Mouse (Mus musculus) limb, embryonic 15.5 days (tissue): ENCODE measurements at regions not wholly inside any gene's neighbourhood (a gene's known extent, or its start where the extent isn't known, plus 50 kb on each side); places are given as distances from the start of the nearest gene placed in this dataset.

ENCODE experiments used
- ATAC-seq: fragments of 200-750 bp; cut with Nextera tagmentation; 2 replicates; pipeline ENCODE4 v1.8.0; 2017; ENCODE audit warnings: low read depth, moderate TSS enrichment; ENCODE audit not compliant: insufficient number of reproducible peaks, low FRiP score, low TSS enrichment
- H3K27ac ChIP-seq: fragments of 300-500 bp; sonication (generic); 2 replicates; pipeline ENCODE4 v1.5.1; 2015; ENCODE audit warnings: moderate library complexity, mild to moderate bottlenecking, inconsistent platforms
- H3K27me3 ChIP-seq: fragments of 300-500 bp; sonication (generic); 2 replicates; pipeline ENCODE4 v1.6.1; 2015; ENCODE audit warnings: inconsistent platforms
- H3K36me3 ChIP-seq: fragments of 300-500 bp; sonication (generic); 2 replicates; pipeline ENCODE4 v1.6.1; 2015; ENCODE audit warnings: inconsistent platforms
- H3K4me1 ChIP-seq: fragments of 300-500 bp; sonication (generic); 2 replicates; pipeline ENCODE4 v1.6.1; 2015; ENCODE audit warnings: inconsistent platforms
- H3K4me2 ChIP-seq: fragments of 300-500 bp; sonication (generic); 2 replicates; pipeline ENCODE4 v1.6.1; 2015; ENCODE audit warnings: mild to moderate bottlenecking, inconsistent platforms
- H3K4me3 ChIP-seq: fragments of 300-500 bp; sonication (generic); 2 replicates; pipeline ENCODE4 v1.5.1; 2015; ENCODE audit warnings: mild to moderate bottlenecking, inconsistent platforms
- H3K9ac ChIP-seq: fragments of 300-500 bp; sonication (generic); 2 replicates; pipeline ENCODE4 v1.6.1; 2015; ENCODE audit warnings: inconsistent platforms
- H3K9me3 ChIP-seq: fragments of 300-500 bp; sonication (generic); 2 replicates; pipeline ENCODE4 v1.6.1; 2016; ENCODE audit warnings: inconsistent platforms
- WGBS: fragments of 180-500 bp; shearing (Covaris S2); methylation state at CpG from one replicate; pipeline ENCODE4 v1.1.7; 2015; 5-methylcytosine and 5-hydroxymethylcytosine counted together

- 83% methylated on average over 4 of the region's 4 CpGs for WGBS
- ATAC-seq = no peak
- no peaks in the 10 kb centered on the region for H3K9me3 ChIP-seq
- H3K4me2 ChIP-seq = no peak overlapping the region
- no peak overlapping the region for H3K27ac ChIP-seq
- H3K36me3 ChIP-seq = no peaks in the 10 kb centered on the region
- no peak overlapping the region for H3K9ac ChIP-seq
- no peaks in the 10 kb centered on the region for H3K4me1 ChIP-seq
- H3K4me3 ChIP-seq = no peak overlapping the region
- no peaks in the 10 kb centered on the region for H3K27me3 ChIP-seq
Measured at GRCm38 (mm10) chr7:125310971-125311370, 133.5 kb upstream of the Kdm8 start.

GRCm38 (mm10) chr7:125313604-125314003, 130.9 kb upstream of the Kdm8 start:
- ATAC-seq = no peak
- Histone ChIP-seq H3K9me3 (no peaks in the 10 kb centered on the region), H3K9ac (no peak overlapping the region), H3K4me1 (no peaks in the 10 kb centered on the region), H3K4me2 (no peak overlapping the region), H3K27me3 (no peaks in the 10 kb centered on the region), H3K27ac (no peak overlapping the region), H3K36me3 (no peaks in the 10 kb centered on the region), H3K4me3 (no peak overlapping the region)
- 81% methylated on average over 3 of the region's 3 CpGs for WGBS

- ATAC-seq = no peak
- Histone ChIP-seq H3K4me2 (no peak overlapping the region), H3K27me3 (no peaks in the 10 kb centered on the region), H3K4me3 (no peak overlapping the region), H3K9ac (no peak overlapping the region), H3K9me3 (no peaks in the 10 kb centered on the region), H3K36me3 (no peaks in the 10 kb centered on the region), H3K27ac (no peak overlapping the region), H3K4me1 (peaks cover 12% of the 10 kb centered on the region)
- WGBS = 69% methylated on average over 2 of the region's 2 CpGs
Measured at GRCm38 (mm10) chr7:125334769-125335168, 109.7 kb upstream of the Kdm8 start.

- no peak overlapping the region for H3K4me2 ChIP-seq
- no peak overlapping the region for H3K4me3 ChIP-seq
- H3K27ac ChIP-seq = no peak overlapping the region
- H3K4me1 ChIP-seq = peaks cover 12% of the 10 kb centered on the region
- no peaks in the 10 kb centered on the region for H3K36me3 ChIP-seq
- H3K9ac ChIP-seq = no peak overlapping the region
- no peak for ATAC-seq
- no peaks in the 10 kb centered on the region for H3K9me3 ChIP-seq
- WGBS = 52% methylated on average over 3 of the region's 3 CpGs
- H3K27me3 ChIP-seq = no peaks in the 10 kb centered on the region
Measured at GRCm38 (mm10) chr7:125335586-125336165, 108.8 kb upstream of the Kdm8 start.

- 70% methylated on average over 3 of the region's 3 CpGs for WGBS
- Histone ChIP-seq H3K27ac (no peak overlapping the region), H3K4me1 (peaks cover 12% of the 10 kb centered on the region), H3K36me3 (no peaks in the 10 kb centered on the region), H3K4me2 (no peak overlapping the region), H3K9ac (no peak overlapping the region), H3K9me3 (no peaks in the 10 kb centered on the region), H3K4me3 (no peak overlapping the region), H3K27me3 (no peaks in the 10 kb centered on the region)
- no peak for ATAC-seq
Measured at GRCm38 (mm10) chr7:125336826-125337225, 107.7 kb upstream of the Kdm8 start.

GRCm38 (mm10) chr7:125338177-125338751, 106.2 kb upstream of the Kdm8 start:
- Histone ChIP-seq H3K4me2 (no peak overlapping the region), H3K27ac (no peak overlapping the region), H3K9me3 (no peaks in the 10 kb centered on the region), H3K36me3 (no peaks in the 10 kb centered on the region), H3K4me1 (peaks cover 12% of the 10 kb centered on the region), H3K4me3 (no peak overlapping the region), H3K9ac (no peak overlapping the region), H3K27me3 (no peaks in the 10 kb centered on the region)
- no peak for ATAC-seq
- 34% methylated on average over 6 of the region's 6 CpGs for WGBS

- Histone ChIP-seq H3K9me3 (no peaks in the 10 kb centered on the region), H3K4me2 (no peak overlapping the region), H3K27me3 (no peaks in the 10 kb centered on the region), H3K27ac (no peak overlapping the region), H3K9ac (no peak overlapping the region), H3K36me3 (no peaks in the 10 kb centered on the region), H3K4me3 (no peak overlapping the region), H3K4me1 (peaks cover 12% of the 10 kb centered on the region)
- ATAC-seq = no peak
- WGBS = 53% methylated on average over 14 of the region's 14 CpGs
Measured at GRCm38 (mm10) chr7:125340326-125340905, 104.1 kb upstream of the Kdm8 start.

- H3K36me3 ChIP-seq = no peaks in the 10 kb centered on the region
- H3K9ac ChIP-seq = no peak overlapping the region
- H3K9me3 ChIP-seq = no peaks in the 10 kb centered on the region
- H3K4me1 ChIP-seq = no peaks in the 10 kb centered on the region
- no peaks in the 10 kb centered on the region for H3K27me3 ChIP-seq
- H3K4me3 ChIP-seq = no peak overlapping the region
- H3K4me2 ChIP-seq = no peak overlapping the region
- H3K27ac ChIP-seq = no peak overlapping the region
- no peak for ATAC-seq
- WGBS = 43% methylated on average over 3 of the region's 3 CpGs
Measured at GRCm38 (mm10) chr7:125349606-125350005, 94.9 kb upstream of the Kdm8 start.

GRCm38 (mm10) chr7:125354211-125354610, 90.3 kb upstream of the Kdm8 start:
- no peak for ATAC-seq
- 91% methylated on average over 1 of the region's 1 CpGs for WGBS
- no peak overlapping the region for H3K4me3 ChIP-seq

GRCm38 (mm10) chr7:125354956-125355355, 89.5 kb upstream of the Kdm8 start:
- no peak for ATAC-seq
- Histone ChIP-seq H3K27me3 (no peaks in the 10 kb centered on the region), H3K36me3 (no peaks in the 10 kb centered on the region), H3K4me2 (no peak overlapping the region), H3K9ac (no peak overlapping the region), H3K27ac (no peak overlapping the region), H3K4me3 (no peak overlapping the region), H3K4me1 (no peaks in the 10 kb centered on the region), H3K9me3 (no peaks in the 10 kb centered on the region)
- WGBS = 57% methylated on average over 10 of the region's 10 CpGs

More at GRCm38 (mm10) chr7:125354211-125354610, 90.3 kb upstream of the Kdm8 start:
- no peaks in the 10 kb centered on the region for H3K4me1 ChIP-seq
- no peak overlapping the region for H3K27ac ChIP-seq
- no peaks in the 10 kb centered on the region for H3K9me3 ChIP-seq
- H3K9ac ChIP-seq = no peak overlapping the region
- H3K36me3 ChIP-seq = no peaks in the 10 kb centered on the region
- H3K27me3 ChIP-seq = no peaks in the 10 kb centered on the region
- no peak overlapping the region for H3K4me2 ChIP-seq

GRCm38 (mm10) chr7:125358016-125358415, 86.5 kb upstream of the Kdm8 start:
- Histone ChIP-seq H3K4me2 (no peak overlapping the region), H3K27me3 (no peaks in the 10 kb centered on the region), H3K27ac (no peak overlapping the region), H3K9me3 (no peaks in the 10 kb centered on the region), H3K4me3 (no peak overlapping the region), H3K36me3 (no peaks in the 10 kb centered on the region), H3K4me1 (no peaks in the 10 kb centered on the region), H3K9ac (no peak overlapping the region)
- WGBS = 90% methylated on average over 4 of the region's 4 CpGs
- no peak for ATAC-seq

GRCm38 (mm10) chr7:125383021-125383420, 61.5 kb upstream of the Kdm8 start:
- H3K9ac ChIP-seq = no peak overlapping the region
- H3K27ac ChIP-seq = no peak overlapping the region
- WGBS = 48% methylated on average over 2 of the region's 2 CpGs
- ATAC-seq = no peak
- H3K4me1 ChIP-seq = no peaks in the 10 kb centered on the region
- H3K9me3 ChIP-seq = no peaks in the 10 kb centered on the region
- no peaks in the 10 kb centered on the region for H3K27me3 ChIP-seq
- no peaks in the 10 kb centered on the region for H3K36me3 ChIP-seq
- no peak overlapping the region for H3K4me2 ChIP-seq
- H3K4me3 ChIP-seq = no peak overlapping the region
